ENCODE assay signal across 7 mouse cellular contexts in genomic region chr19:4300852-4301734, GRCm38 (mm10). TPM values are rescaled to one million over a fixed set of nuclear protein-coding genes. Genes with fewer than 3 reads are reported as not detected.
DNase-seq lines count a peak whose midpoint lies in the region; ATAC-seq and TF ChIP-seq lines count a peak whose summit lies in the region.

No protein-coding gene starts in this region.

- no peaks in the 10 kb centered on the region for H3K27me3 ChIP-seq in lung, embryonic 14.5 days (ENCODE audit: insufficient read depth, low read length)
- H3K27me3 ChIP-seq in forebrain, embryonic 11.5 days (ENCODE audit: control insufficient read depth, insufficient read depth, low read length) = no peaks in the 10 kb centered on the region
- H3K27me3 ChIP-seq in limb, embryonic 11.5 days (ENCODE audit: control insufficient read depth, insufficient read depth, low read length) = no peaks in the 10 kb centered on the region
- no peaks in the 10 kb centered on the region for H3K27me3 ChIP-seq in stomach, embryonic 15.5 days (replicated peaks)

- H3K9ac ChIP-seq in lung, embryonic 14.5 days = peak overlapping the region; percentile 38; the same call in 1 of the 2 replicates
- no peak overlapping the region for H3K9ac ChIP-seq in forebrain, embryonic 11.5 days (ENCODE audit: low read length)
- H3K9ac ChIP-seq in limb, embryonic 11.5 days (ENCODE audit: low read length) = no peak overlapping the region
- no peak overlapping the region for H3K9ac ChIP-seq in stomach, embryonic 15.5 days

- H3K4me1 ChIP-seq in lung, embryonic 14.5 days (ENCODE audit: insufficient read depth) = peaks cover 37% of the 10 kb centered on the region
- peaks cover 15% of the 10 kb centered on the region for H3K4me1 ChIP-seq in forebrain, embryonic 11.5 days (replicated peaks; ENCODE audit: control insufficient read depth, insufficient read depth, low read length)
- H3K4me1 ChIP-seq in limb, embryonic 11.5 days (ENCODE audit: control insufficient read depth, insufficient read depth, low read length) = peaks cover 43% of the 10 kb centered on the region
- H3K4me1 ChIP-seq in stomach, embryonic 15.5 days = peaks cover 68% of the 10 kb centered on the region

- peak overlapping the region; percentile 55 for H3K4me2 ChIP-seq in lung, embryonic 14.5 days
- no peak overlapping the region for H3K4me2 ChIP-seq in forebrain, embryonic 11.5 days (ENCODE audit: low read depth, low read length, severe bottlenecking)
- H3K4me2 ChIP-seq in limb, embryonic 11.5 days (ENCODE audit: low read depth, severe bottlenecking) = peak overlapping the region; percentile 10; the same call in 1 of the 2 replicates
- peak overlapping the region; percentile 71 for H3K4me2 ChIP-seq in stomach, embryonic 15.5 days

- no peak overlapping the region for H3K4me3 ChIP-seq in lung, embryonic 14.5 days (ENCODE audit: low read depth, low read length)
- no peak overlapping the region for H3K4me3 ChIP-seq in forebrain, embryonic 11.5 days (ENCODE audit: low read depth, low read length)
- H3K4me3 ChIP-seq in limb, embryonic 11.5 days (ENCODE audit: low read depth, low read length) = no peak overlapping the region
- 0 out of 2 replicates have a peak overlapping the region, but pooled peaks have one; percentile 23 for H3K4me3 ChIP-seq in stomach, embryonic 15.5 days (replicated peaks)

- H3K36me3 ChIP-seq in lung, embryonic 14.5 days (ENCODE audit: insufficient read depth) = 0 out of 2 replicates have a peak, but pooled peaks cover 9% of the 10 kb centered on the region
- H3K36me3 ChIP-seq in forebrain, embryonic 11.5 days (ENCODE audit: control insufficient read depth, insufficient read depth, low read length) = no peaks in the 10 kb centered on the region
- H3K36me3 ChIP-seq in limb, embryonic 11.5 days (ENCODE audit: control insufficient read depth, insufficient read depth, low read length) = no peaks in the 10 kb centered on the region; the same call in 1 of the 2 replicates
- H3K36me3 ChIP-seq in stomach, embryonic 15.5 days = no peaks in the 10 kb centered on the region

- WGBS in lung, embryonic 14.5 days = 48% methylated on average over 11 of the region's 11 CpGs
- 83% methylated on average over 11 of the region's 11 CpGs for WGBS in forebrain, embryonic 11.5 days
- WGBS in limb, embryonic 11.5 days = 70% methylated on average over 11 of the region's 11 CpGs
- 63% methylated on average over 11 of the region's 11 CpGs for WGBS in stomach, embryonic 15.5 days

- H3K9me3 ChIP-seq in lung, embryonic 14.5 days (ENCODE audit: low read depth, low read length) = no peaks in the 10 kb centered on the region
- no peaks in the 10 kb centered on the region for H3K9me3 ChIP-seq in forebrain, embryonic 11.5 days (ENCODE audit: control insufficient read depth, low read length)
- no peaks in the 10 kb centered on the region for H3K9me3 ChIP-seq in limb, embryonic 11.5 days (ENCODE audit: control insufficient read depth, low read length)
- no peaks in the 10 kb centered on the region for H3K9me3 ChIP-seq in stomach, embryonic 15.5 days

- TF ChIP-seq CTCF in lung, embryonic 14.5 days (IDR thresholded peaks at IDR 0.05; ENCODE audit: low read depth) = no peak

- no peak for ATAC-seq in lung, embryonic 14.5 days (ENCODE audit: insufficient read depth)
- ATAC-seq in forebrain, embryonic 11.5 days (replicated peaks; ENCODE audit: low FRiP score) = no peak
- no peak for ATAC-seq in limb, embryonic 11.5 days (ENCODE audit: insufficient number of reproducible peaks, low FRiP score, low TSS enrichment, low read depth)
- ATAC-seq in stomach, embryonic 15.5 days (ENCODE audit: insufficient read depth, low FRiP score, low read depth) = no peak

- H3K27ac ChIP-seq in lung, embryonic 14.5 days (ENCODE audit: low read depth) = peak overlapping the region; percentile 79; the same call in 1 of the 2 replicates
- no peak overlapping the region for H3K27ac ChIP-seq in forebrain, embryonic 11.5 days (ENCODE audit: low read depth, low read length)
- peak overlapping the region; percentile 69; the same call in 1 of the 2 replicates for H3K27ac ChIP-seq in limb, embryonic 11.5 days (replicated peaks; ENCODE audit: low read depth, low read length)
- H3K27ac ChIP-seq in stomach, embryonic 15.5 days = peak overlapping the region; percentile 86

- no peak for DNase-seq in lung, embryonic 14.5 days
- DNase-seq in lung, postnatal 25 days (ENCODE audit: low spot score) = no peak
- DNase-seq in forebrain, embryonic 11.5 days (ENCODE audit: low spot score) = peak; percentile 42
- DNase-seq in limb, embryonic 11.5 days (ENCODE audit: low spot score) = no peak
- DNase-seq in B cell, adult 2 months = no peak
- DNase-seq in cerebellum, adult 9-11 months = no peak

RNA-seq across cellular contexts. Expression of gene Grk2, which starts 4.9 kb away (rescaled TPM):
- polyA plus RNA-seq in lung, embryonic 14.5 days (2014; fragmentation: Nextera tagmentation; extraction: Ambion mirVana) = 19.4 and 23.0 TPM in 2 replicates
- 18.1 and 19.7 TPM in 2 replicates for polyA plus RNA-seq in forebrain, embryonic 11.5 days (2014; fragmentation: Nextera tagmentation; extraction: Ambion mirVana)
- 15.4 and 16.6 TPM in 2 replicates for polyA plus RNA-seq in limb, embryonic 11.5 days (2014; fragmentation: Nextera tagmentation; extraction: Ambion mirVana)
- 18.5 and 18.7 TPM in 2 replicates for polyA plus RNA-seq in stomach, embryonic 15.5 days (2015; fragmentation: Nextera tagmentation; extraction: Ambion mirVana)

RNA-seq across cellular contexts. Expression of gene Ankrd13d, which starts 18.2 kb away (rescaled TPM):
- polyA plus RNA-seq in lung, embryonic 14.5 days (2014; fragmentation: Nextera tagmentation; extraction: Ambion mirVana) = 2.4 and 2.8 TPM in 2 replicates
- polyA plus RNA-seq in forebrain, embryonic 11.5 days (2014; fragmentation: Nextera tagmentation; extraction: Ambion mirVana) = 9.5 and 12.1 TPM in 2 replicates
- 5.6 and 7.5 TPM in 2 replicates for polyA plus RNA-seq in limb, embryonic 11.5 days (2014; fragmentation: Nextera tagmentation; extraction: Ambion mirVana)
- polyA plus RNA-seq in stomach, embryonic 15.5 days (2015; fragmentation: Nextera tagmentation; extraction: Ambion mirVana) = 9.5 TPM in 2 replicates

RNA-seq across cellular contexts. Expression of gene Ssh3, which starts 32.1 kb away (rescaled TPM):
- 10.6 and 11.1 TPM in 2 replicates for polyA plus RNA-seq in lung, embryonic 14.5 days (2014; fragmentation: Nextera tagmentation; extraction: Ambion mirVana)
- 3.3 and 4.2 TPM in 2 replicates for polyA plus RNA-seq in forebrain, embryonic 11.5 days (2014; fragmentation: Nextera tagmentation; extraction: Ambion mirVana)
- 4.2 and 4.4 TPM in 2 replicates for polyA plus RNA-seq in limb, embryonic 11.5 days (2014; fragmentation: Nextera tagmentation; extraction: Ambion mirVana)
- polyA plus RNA-seq in stomach, embryonic 15.5 days (2015; fragmentation: Nextera tagmentation; extraction: Ambion mirVana) = 27.6 and 32.6 TPM in 2 replicates
